Mouse (Mus musculus) WW6 (cell line): ENCODE data around the gene Tmeff1.
"Not testable (repeated sequence)": the region's sequence is repeated elsewhere in the genome, so short reads cannot be mapped to it uniquely, and the experiment has no call there.

Experiments
- DNase-seq: peaks from one replicate; pipeline ENCODE4 v3.0.0-alpha.2; 2013; ENCODE audit warnings: low read depth, low spot score

The Tmeff1 gene

DNA sequence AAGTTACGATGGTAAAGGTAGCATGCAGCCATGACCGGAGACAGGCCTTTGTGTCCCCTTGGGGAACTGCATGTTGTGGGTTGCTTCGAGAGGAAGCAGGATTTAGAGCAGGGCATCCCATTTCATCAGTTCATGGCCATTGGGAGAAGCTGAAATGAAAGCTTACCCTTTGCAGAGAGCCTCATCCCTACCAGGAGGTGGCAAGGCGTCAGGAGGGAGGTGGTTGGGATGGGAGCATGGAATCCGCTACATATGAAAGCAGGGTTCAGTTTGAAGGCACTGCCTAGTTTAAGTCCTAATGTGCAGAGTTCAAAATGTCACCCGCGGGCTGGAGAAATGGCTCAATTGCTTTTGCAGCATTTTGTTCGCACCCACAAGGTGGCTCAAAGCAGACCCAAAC, 92.3 kb downstream of the Tmeff1 start:
- DNase-seq: no peak

DNA sequence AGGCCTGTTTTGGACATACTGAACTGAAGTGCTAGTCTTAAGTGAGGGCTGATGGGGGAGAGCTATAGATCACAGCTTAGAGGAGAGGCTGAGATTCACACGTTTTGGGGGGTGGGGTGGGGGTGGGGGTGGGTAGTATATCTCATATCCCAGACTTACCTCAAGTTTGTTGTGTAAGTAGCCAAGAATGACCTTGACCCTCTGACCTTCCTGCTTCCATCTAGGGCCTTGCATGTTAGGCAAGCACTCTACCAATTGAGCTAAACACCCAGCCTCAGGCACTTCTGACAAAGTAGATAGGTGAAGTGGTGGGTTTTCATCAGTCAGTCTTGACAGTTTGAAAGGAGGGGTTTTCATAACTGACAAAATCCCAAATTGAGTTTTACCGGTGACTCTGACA, 92.8 kb downstream of the Tmeff1 start:
- no peak for DNase-seq

DNA sequence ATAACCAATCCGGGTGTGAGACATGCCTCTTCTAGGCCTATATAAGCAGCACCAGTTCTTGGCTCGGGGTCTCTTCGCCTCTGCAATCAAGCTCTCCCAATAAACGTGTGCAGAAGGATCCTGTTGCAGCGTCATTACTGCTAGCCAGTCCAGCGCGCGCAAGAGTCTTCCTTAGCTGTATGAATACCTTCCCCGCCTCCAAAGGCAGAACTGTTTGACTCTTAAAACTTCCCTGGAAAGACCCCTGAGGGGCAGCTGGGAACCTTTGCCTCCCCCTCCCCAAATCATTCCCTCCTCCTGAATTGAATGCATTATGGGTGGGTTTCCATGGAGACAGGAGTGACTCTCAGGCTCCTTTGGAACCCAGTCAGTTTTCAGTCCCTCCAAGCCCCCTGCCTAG, 93.8 kb downstream of the Tmeff1 start:
- DNase-seq: no peak

DNA sequence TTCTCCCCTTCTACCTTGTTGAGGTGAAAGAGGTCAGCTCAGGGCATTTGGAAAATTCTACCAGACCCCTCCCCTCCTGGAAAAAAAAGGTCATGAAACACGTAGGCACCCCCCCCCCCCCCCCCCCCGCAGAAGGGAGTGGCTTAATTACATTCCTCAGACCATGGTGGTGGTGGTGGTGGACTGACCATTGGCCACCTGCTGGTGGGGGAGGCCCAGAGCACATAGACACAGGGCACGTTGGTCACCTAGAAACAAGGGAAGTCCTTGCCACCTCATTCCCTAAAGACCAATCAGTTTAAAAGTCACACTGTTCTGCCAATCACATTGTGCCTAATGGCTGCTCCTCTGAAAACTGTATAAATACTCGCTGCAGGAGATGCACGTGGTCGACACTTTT, 94.8 kb downstream of the Tmeff1 start:
- DNase-seq: not testable (repeated sequence)

DNA sequence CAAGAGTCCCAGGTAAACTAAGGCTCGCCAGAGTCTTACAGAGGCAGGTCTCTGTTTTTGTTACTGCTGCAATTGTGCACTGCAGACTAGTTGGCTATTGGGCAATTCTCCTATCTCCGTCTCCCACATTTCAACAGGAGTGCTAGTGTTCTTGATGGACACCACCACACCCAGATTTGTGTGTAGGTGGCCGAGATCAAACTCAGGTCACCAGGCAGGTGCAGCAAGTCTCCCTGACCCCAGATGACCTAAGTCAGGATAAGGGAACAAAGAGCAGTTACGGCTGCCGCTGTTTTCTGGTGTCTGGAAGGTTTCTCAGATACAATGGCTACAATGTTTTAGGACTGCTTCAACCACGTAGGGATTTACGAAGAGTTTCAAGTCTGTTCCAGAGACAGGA, 95.2 kb downstream of the Tmeff1 start:
- DNase-seq: no peak

DNA sequence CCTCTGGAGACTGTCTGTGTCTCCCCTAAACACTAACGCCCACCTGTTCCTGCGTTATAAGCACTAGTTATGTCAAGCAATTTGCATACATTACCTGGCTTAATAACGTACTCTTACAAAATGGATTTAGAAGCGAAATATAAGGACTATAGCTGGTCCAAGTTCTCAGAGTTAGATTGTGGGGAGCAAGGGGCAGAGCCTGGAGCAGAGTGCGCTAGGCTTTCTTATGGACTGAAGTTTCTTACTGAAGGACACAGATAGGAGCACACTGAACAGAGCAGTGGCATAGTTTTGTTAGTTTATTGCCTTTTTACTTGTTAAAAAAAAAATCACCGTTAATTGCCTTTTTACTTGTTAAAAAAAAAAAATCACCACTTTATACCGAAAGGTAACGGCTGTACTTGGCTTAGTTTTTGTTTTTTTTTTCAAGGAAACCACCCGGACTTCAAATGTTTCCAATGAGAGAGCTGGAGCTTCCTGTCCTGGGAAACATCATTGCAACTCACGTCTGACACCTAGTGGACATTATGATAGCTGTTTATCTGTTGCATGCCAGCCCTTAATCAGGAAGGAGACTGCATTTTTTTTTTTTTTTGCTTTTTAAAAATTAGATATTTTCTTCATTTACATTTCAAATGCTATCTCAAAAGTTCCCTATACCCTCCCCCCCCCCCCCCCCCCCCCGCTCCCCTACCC, 95.8 kb downstream of the Tmeff1 start:
- peak; percentile 59 for DNase-seq

DNA sequence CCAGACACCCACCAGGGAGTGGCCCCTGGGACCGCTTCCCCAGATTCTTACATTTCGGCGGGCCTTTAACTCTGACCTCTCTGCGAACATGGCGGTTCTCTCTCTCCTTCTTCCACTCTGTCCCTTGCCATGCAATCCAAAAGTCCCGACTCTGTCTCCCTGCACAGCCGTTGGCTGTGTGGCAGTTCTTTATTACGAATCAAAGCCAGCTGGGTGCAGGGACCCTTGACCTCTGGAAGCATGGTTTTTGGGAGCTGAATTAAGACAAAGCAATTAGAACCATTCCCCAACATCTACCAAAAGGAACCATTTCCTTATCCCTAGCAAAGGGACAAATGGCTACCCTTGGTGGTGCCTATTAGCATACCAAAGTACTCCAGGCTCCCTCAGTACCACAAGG, 98.2 kb downstream of the Tmeff1 start:
- DNase-seq: no peak

DNA sequence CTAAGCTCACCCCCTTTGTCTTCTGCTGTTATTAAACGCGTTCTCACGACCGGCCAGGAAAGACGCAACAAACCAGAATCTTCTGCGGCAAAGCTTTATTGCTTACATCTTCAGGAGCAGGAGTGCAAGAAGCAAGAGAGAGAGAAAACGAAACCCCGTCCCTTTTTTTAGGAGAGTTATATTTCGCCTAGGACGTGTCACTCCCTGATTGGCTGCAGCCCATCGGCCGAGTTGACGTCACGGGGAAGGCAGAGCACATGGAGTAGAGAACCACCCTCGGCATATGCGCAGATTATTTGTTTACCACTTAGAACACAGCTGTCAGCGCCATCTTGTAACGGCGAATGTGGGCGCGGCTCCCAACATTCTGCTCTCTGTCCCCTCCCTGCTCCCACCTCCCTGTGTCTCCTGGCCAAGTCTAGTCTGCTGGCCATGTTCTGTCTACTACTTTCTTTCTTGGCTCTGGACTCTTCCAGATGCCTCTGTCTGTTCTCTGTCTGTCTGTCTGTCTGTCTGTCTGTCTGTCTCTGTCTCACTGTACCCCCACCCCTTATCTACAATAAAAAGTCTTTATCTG, 98.7 kb downstream of the Tmeff1 start:
- DNase-seq: not testable (repeated sequence)

DNA sequence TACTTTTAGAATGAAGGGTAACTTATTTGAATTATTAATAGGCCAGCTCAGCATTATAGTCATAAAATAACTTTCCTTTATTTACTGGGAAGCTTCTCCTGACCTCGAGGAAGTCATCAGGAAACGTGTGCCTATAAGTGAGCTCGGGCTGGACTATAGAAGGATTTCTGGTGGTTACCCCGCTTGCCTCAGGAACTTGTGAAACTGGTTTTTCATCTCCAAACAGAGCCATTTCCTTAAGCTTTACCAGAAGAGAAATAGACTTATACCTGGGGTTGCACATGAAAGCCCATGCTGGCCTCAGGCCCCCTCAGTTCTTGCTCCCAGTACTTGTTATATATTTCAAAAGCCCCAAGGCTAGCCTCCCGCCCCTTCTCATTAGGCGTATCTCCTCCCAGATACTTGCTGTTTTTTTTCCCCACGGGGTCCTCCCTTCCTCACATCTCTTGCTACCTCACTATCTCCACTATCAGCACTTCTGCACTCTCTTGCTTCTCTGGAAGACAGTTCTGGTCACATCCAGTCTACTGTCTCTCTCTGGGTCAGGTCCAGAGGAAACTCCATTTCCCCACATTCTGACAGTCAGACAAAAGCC, 99.7 kb downstream of the Tmeff1 start:
- no peak for DNase-seq

DNA sequence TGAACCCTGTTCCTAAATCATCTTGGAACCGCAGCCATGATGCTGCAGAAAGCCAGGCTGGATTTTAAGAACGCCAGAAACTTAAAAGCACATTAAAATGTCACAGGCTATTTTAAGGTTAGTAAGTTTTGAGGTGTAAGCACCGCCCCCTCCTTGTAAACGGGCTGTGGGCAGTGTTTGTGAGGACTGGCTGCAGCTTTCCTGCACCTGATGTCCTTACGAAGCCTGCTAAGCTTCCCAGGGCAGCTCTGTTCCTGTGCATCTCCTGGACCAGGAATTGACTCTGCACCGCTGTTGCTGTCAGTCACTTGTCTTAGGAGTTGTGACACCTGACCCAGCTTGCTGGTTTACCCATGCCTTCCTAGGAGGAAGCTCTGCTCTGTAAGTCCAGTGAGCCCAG, 103.2 kb downstream of the Tmeff1 start:
- no peak for DNase-seq

DNA sequence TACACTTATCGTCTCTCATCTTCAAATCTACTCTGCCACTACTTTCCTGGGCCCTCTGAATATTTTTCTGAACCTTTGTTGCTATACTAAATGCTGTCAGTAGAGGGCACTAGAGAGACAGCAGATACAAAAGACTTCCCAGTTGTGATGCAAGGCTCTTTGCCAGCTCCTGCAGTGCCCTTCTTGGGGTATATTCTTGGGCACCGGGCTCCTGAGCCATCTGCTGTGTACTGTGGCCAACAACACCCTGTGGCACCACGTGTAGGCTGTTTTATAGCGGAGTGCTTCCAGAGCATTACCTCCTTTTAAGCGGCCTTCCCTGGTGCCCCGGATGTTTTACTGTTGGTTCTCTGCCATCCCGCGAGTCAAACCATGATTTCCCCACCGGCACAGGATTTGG, 105.7 kb downstream of the Tmeff1 start:
- no peak for DNase-seq

DNA sequence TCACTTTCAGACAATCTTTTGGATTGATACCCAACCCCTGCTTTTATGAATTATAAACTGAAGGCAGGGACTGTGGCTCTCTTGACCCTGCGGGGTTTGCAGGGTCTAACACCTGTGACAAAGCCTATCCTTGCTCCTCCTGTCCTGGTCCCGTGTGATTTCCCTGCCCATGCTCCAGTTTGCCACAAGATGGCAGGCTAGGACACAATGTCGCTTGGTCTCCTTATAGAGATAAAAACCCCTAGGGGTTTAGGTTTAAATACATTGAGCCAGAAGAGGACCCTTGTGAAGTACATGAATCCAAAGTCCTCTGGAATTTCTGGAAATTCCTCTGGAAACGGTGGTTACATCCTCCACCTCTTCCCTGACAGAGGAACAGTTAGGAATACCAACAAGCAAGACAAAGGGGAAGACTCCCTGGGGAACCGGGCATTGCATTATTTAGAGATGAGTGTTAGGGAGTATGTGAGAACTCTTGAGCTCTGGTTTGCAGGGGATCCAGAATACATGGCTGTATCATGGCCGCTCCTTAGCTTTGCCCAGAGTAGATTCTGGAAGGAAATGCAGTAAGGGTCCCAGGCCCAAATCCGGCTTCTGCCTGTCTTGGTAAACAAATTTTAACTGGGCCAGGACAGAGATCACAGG, 106.9 kb downstream of the Tmeff1 start:
- no peak for DNase-seq

DNA sequence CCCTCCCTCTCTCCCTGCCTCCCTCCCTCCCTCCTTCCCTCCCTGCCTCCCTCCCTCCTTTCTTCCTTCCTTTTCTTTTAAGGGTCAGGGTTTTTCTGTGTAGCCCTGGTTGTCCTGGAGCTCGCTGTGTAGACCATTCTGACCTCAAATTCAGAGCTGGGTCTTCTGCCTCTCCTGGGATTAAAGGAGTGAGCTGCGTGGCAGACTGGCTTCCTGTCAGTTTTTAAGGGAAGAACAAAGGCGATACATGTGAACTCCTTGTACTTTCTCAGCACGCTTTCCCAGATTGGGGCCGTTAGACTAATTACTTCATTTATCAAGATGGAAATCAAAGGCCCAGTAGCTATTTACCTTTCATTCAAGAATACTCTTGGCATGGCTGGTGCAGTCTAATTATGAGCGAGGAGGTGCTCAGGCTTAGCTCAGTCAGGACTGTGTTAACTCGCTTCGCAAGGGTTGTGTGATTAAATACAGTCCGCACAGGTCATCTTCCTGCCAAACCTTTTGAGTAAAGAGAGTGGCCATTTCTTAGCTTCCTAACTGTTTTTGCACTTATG, 107.8 kb downstream of the Tmeff1 start:
- DNase-seq: no peak

DNA sequence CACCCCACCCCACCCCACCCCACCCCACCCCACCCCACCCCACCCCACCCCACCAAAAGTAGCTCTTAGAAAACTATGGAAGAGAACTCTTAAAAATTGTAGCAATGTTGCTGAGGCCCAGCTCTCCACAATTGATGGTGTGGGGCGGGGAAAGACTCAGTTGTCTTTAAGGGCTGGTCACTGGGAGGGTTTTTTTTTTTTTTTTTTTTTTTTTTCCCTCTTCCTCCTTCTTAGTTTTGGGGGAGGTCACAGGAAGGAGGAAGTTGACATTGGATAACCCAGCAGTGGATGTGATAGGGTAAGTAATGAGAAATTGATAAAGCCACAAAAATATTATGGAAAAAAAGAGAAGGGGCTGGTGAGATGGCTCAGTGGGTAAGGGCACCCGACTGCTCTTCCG, 111.7 kb downstream of the Tmeff1 start:
- DNase-seq: no peak

DNA sequence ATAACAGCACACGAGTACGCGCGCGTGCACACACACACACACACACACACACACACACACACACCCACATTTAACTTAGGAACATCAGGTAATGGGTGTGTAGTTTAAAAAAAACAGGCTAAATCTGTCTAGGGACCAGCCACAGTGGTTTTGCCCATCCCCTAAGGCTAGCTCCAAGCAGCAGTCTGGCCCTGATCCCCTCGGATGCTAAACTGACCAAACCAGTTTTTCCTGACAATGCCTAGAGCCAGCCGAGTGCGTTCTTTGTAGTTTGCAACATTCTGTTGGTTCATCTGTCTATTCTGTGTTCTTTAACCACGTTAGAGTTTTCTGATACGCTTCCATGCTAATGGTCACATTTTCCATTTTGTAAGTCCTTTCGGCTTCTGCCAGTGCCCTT, 112.3 kb downstream of the Tmeff1 start:
- DNase-seq: no peak
